Mouse (Mus musculus) stomach, embryonic 14.5 days (tissue): Measurements from ENCODE around the gene Tmem212. TPM values are rescaled to one million over a fixed set of nuclear protein-coding genes. Genes with fewer than 3 reads are reported as not detected.

Experiments
- polyA plus RNA-seq: library from polyadenylated mRNA; unstranded; fragments of >200 nt; fragmentation: Nextera tagmentation; extraction: Ambion mirVana; gene quantifications from 2 replicates; pipeline ENCODE4 v1.2.1, GENCODE M21; 2014

Tmem212 gene
- polyA plus RNA-seq, 1 experiment from 2014 or later, result not detected

Other genes starting within 250 kb of the Tmem212 start
- 32.8 and 33.3 TPM in 2 replicates for gene Fndc3b, start 185.1 kb downstream of the Tmem212 start, polyA plus RNA-seq
- gene Pld1, start 42.3 kb upstream of the Tmem212 start, polyA plus RNA-seq, result 6.9 and 7.6 TPM in 2 replicates